Mouse (Mus musculus): ENCODE data around the gene Cfap45. TPM values are rescaled to one million over a fixed set of nuclear protein-coding genes. Genes with fewer than 3 reads are reported as not detected.

The Cfap45 gene
- polyA plus RNA-seq, 1 experiment, result not detected

DNA sequence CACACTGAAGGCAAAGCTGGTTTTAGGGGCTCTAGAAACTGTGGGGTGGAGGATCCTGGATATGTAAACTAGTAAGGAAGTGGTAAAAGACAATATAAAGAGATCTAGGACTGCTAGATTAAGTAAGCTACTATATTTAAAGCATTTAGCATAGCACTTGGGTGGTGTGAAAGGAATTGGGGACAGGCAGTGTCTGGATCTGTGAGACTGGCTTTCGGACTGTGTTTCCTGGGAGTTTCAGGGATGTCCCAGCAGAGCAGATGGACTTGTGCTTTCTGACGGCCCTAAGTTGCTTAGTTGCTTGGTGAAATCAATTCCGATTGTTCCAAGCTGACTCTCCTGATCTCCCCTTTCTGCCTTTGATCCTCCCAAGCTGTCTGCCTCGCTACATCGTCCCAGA, 34.0 kb upstream of the Cfap45 start:
- Histone ChIP-seq H3ac (ENCODE audit: control insufficient read depth, insufficient read length) (no peak overlapping the region), H3K4me3 (no peak overlapping the region), H3K27me3 (ENCODE audit: control insufficient read depth, insufficient read depth, insufficient read length) (no peaks in the 10 kb centered on the region), H3K36me3 (ENCODE audit: control insufficient read depth, insufficient read depth) (no peaks in the 10 kb centered on the region), H3K4me2 (ENCODE audit: low read depth) (no peak overlapping the region), H3K79me2 (ENCODE audit: control insufficient read depth, insufficient read depth) (no peaks in the 10 kb centered on the region)
- TF ChIP-seq CEBPB (IDR thresholded peaks at IDR 0.05; ENCODE audit: insufficient read depth, poor library complexity, severe bottlenecking), result no peak
- TF ChIP-seq POLR2A (IDR thresholded peaks at IDR 0.05; ENCODE audit: insufficient read length, low read depth), result no peak
- no peak for TF ChIP-seq USF1 (IDR thresholded peaks at IDR 0.05; ENCODE audit: low read depth)
- TF ChIP-seq E2F4 (IDR thresholded peaks at IDR 0.05; ENCODE audit: insufficient read depth), result no peak
- no peak for TF ChIP-seq MYOD1 (IDR thresholded peaks at IDR 0.05; ENCODE audit: control insufficient read depth in 1 of 3, insufficient read length in 2 of 3, low read depth in 2 of 3)
- TF ChIP-seq TCF12 (IDR thresholded peaks at IDR 0.05; ENCODE audit: insufficient read depth, poor library complexity, severe bottlenecking), result no peak
- no peak for TF ChIP-seq REST (IDR thresholded peaks at IDR 0.05; ENCODE audit: insufficient read depth, insufficient read length)
- TF ChIP-seq POLR2AphosphoS2 (IDR thresholded peaks at IDR 0.05; ENCODE audit: insufficient read length, low read depth), result no peak
- TF ChIP-seq MYOG (IDR thresholded peaks at IDR 0.05; ENCODE audit: control insufficient read depth in 1 of 3, insufficient read depth in 1 of 3, insufficient read length in 2 of 3, low read depth in 2 of 3), result no peak
- TF ChIP-seq SRF (IDR thresholded peaks at IDR 0.05; ENCODE audit: control insufficient read depth, insufficient read length, low read depth), result no peak
- no peak for TF ChIP-seq MAX (IDR thresholded peaks at IDR 0.05; ENCODE audit: low read depth)
- no peak for TF ChIP-seq TCF3 (IDR thresholded peaks at IDR 0.05; ENCODE audit: insufficient read length, low read depth)

DNA sequence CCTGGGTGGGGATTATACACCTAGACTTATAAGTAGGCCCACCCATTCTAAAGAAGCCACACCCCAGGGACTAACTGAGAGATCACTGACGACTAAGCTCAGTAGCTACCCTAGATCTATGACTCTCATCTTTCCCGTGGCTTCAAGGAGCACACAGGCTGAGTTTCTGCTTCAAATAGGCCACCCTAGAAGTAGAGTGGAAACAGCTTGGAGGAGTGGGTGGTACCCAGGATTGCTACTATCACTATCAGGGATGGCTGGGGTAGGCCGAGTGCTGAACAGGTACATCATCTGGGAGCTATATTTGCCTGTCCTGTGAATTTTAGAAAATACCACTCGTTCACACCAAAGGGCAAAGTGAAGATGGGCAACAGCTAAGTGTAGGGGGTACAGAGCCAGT, 32.7 kb upstream of the Cfap45 start:
- H3K27me3 ChIP-seq (ENCODE audit: control insufficient read depth, insufficient read depth, insufficient read length), result no peaks in the 10 kb centered on the region
- no peak for TF ChIP-seq SRF (IDR thresholded peaks at IDR 0.05; ENCODE audit: control insufficient read depth, insufficient read length, low read depth)
- no peak for TF ChIP-seq MYOD1 (IDR thresholded peaks at IDR 0.05; ENCODE audit: control insufficient read depth in 1 of 3, insufficient read length in 2 of 3, low read depth in 2 of 3)
- no peak for TF ChIP-seq TCF12 (IDR thresholded peaks at IDR 0.05; ENCODE audit: insufficient read depth, poor library complexity, severe bottlenecking)
- H3K79me2 ChIP-seq (ENCODE audit: control insufficient read depth, insufficient read depth), result no peaks in the 10 kb centered on the region
- H3K4me2 ChIP-seq (ENCODE audit: low read depth), result no peak overlapping the region
- no peak overlapping the region for H3K4me3 ChIP-seq
- no peaks in the 10 kb centered on the region for H3K36me3 ChIP-seq (ENCODE audit: control insufficient read depth, insufficient read depth)
- H3ac ChIP-seq (ENCODE audit: control insufficient read depth, insufficient read length), result no peak overlapping the region

DNA sequence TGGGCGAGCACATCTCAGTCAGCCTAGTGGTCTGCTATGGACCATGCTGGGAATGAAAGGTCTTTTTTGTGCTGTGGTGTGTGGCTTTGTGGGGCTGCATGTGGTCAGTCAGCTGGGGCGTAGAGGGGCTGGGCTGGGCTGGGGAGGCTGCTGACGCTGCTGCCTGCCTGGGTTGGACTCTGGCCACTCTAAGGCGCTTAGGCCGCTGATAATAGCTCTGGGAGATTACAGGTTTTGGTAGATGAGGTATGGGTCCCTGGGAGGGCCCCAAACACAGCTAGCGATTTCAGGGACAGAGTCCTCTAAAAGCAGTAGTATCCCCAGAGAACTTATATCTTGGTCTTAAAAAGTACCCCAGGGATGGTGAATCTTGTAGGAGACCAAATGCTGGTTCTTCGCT, 31.8 kb upstream of the Cfap45 start:
- H3K36me3 ChIP-seq (ENCODE audit: control insufficient read depth, insufficient read depth), result no peaks in the 10 kb centered on the region
- no peak overlapping the region for H3ac ChIP-seq (ENCODE audit: control insufficient read depth, insufficient read length)
- H3K27me3 ChIP-seq (ENCODE audit: control insufficient read depth, insufficient read depth, insufficient read length), result no peaks in the 10 kb centered on the region
- H3K4me3 ChIP-seq, result no peak overlapping the region
- H3K4me2 ChIP-seq (ENCODE audit: low read depth), result no peak overlapping the region
- H3K79me2 ChIP-seq (ENCODE audit: control insufficient read depth, insufficient read depth), result no peaks in the 10 kb centered on the region
- no peak for TF ChIP-seq SRF (IDR thresholded peaks at IDR 0.05; ENCODE audit: control insufficient read depth, insufficient read length, low read depth)
- TF ChIP-seq POLR2A (IDR thresholded peaks at IDR 0.05; ENCODE audit: insufficient read length, low read depth), result no peak
- no peak for TF ChIP-seq MYOD1 (IDR thresholded peaks at IDR 0.05; ENCODE audit: control insufficient read depth in 1 of 3, insufficient read length in 2 of 3, low read depth in 2 of 3)

DNA sequence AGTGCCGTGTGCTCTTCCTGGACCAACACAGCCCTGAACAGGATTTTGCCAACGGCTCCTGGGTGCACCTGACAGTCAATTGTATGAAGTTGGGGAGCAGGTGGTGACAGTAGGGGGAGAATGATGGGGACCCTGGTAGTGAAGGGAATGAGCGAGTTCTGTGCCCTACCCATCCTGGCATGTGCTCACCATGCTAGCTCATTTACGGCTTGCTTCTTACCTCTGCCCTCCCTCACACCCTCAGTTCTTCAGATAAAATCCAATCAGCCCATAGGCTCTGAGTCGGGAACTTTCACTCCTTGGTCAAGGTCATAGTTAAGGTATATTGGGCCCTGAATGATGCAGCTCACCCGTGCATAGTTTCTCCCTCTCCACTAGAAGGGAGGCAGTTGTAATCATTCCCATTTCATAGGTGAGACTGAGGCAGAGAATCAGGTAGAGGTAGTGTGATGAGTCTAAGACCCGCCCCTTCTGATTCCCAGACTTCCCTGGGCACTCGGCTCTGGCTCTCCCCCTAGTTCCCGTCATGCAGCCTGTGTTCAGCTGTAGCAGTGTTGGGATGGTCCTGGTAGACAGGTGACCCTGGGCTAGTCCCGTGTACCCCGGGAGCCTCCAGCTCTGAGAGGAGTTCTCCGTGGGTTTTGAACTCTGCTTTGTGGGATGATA, 30.9 kb upstream of the Cfap45 start:
- Histone ChIP-seq H3K79me2 (ENCODE audit: control insufficient read depth, insufficient read depth) (no peaks in the 10 kb centered on the region), H3K4me2 (ENCODE audit: low read depth) (peak overlapping the region; percentile 72), H3ac (ENCODE audit: control insufficient read depth, insufficient read length) (no peak overlapping the region), H3K27me3 (ENCODE audit: control insufficient read depth, insufficient read depth, insufficient read length) (no peaks in the 10 kb centered on the region), H3K4me3 (no peak overlapping the region), H3K36me3 (ENCODE audit: control insufficient read depth, insufficient read depth) (no peaks in the 10 kb centered on the region)
- TF ChIP-seq CEBPB (IDR thresholded peaks at IDR 0.05; ENCODE audit: insufficient read depth, poor library complexity, severe bottlenecking), result no peak
- TF ChIP-seq USF1 (IDR thresholded peaks at IDR 0.05; ENCODE audit: low read depth), result no peak
- no peak for TF ChIP-seq REST (IDR thresholded peaks at IDR 0.05; ENCODE audit: insufficient read depth, insufficient read length)

DNA sequence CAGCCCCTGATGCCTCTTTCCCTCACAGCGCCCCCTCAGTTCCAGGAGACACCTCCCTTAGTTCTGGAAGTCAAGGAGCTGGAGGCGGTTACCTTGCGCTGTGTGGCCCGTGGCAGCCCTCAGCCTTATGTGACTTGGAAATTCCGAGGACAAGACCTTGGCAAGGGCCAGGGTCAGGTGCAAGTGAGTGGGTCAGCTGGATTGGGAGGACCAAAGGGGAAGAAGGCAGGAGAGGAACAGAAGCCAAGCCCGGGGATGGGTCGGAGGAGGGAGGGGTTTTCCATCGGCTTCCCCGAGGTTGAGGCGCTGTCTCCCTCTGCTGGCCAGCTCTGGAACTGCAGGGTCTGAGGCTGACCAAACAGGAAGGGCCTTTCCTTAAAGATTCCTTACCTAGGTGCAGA, 30.3 kb upstream of the Cfap45 start:
- H3K27me3 ChIP-seq (ENCODE audit: control insufficient read depth, insufficient read depth, insufficient read length), result no peaks in the 10 kb centered on the region
- no peak overlapping the region for H3ac ChIP-seq (ENCODE audit: control insufficient read depth, insufficient read length)
- H3K79me2 ChIP-seq (ENCODE audit: control insufficient read depth, insufficient read depth), result no peaks in the 10 kb centered on the region
- H3K4me3 ChIP-seq, result no peak overlapping the region
- H3K36me3 ChIP-seq (ENCODE audit: control insufficient read depth, insufficient read depth), result no peaks in the 10 kb centered on the region
- TF ChIP-seq REST (IDR thresholded peaks at IDR 0.05; ENCODE audit: insufficient read depth, insufficient read length) (no peak), MYOD1 (IDR thresholded peaks at IDR 0.05; ENCODE audit: control insufficient read depth in 1 of 3, insufficient read length in 2 of 3, low read depth in 2 of 3) (no peak), POLR2A (IDR thresholded peaks at IDR 0.05; ENCODE audit: insufficient read length, low read depth) (no peak), MYOG (IDR thresholded peaks at IDR 0.05; ENCODE audit: control insufficient read depth in 1 of 3, insufficient read depth in 1 of 3, insufficient read length in 2 of 3, low read depth in 2 of 3) (no peak), TCF12 (IDR thresholded peaks at IDR 0.05; ENCODE audit: insufficient read depth, poor library complexity, severe bottlenecking) (no peak), E2F4 (IDR thresholded peaks at IDR 0.05; ENCODE audit: insufficient read depth) (no peak), MAX (IDR thresholded peaks at IDR 0.05; ENCODE audit: low read depth) (no peak), TCF3 (IDR thresholded peaks at IDR 0.05; ENCODE audit: insufficient read length, low read depth) (no peak), CEBPB (IDR thresholded peaks at IDR 0.05; ENCODE audit: insufficient read depth, poor library complexity, severe bottlenecking) (no peak), SRF (IDR thresholded peaks at IDR 0.05; ENCODE audit: control insufficient read depth, insufficient read length, low read depth) (no peak), USF1 (IDR thresholded peaks at IDR 0.05; ENCODE audit: low read depth) (no peak)
- peak overlapping the region; percentile 72 for H3K4me2 ChIP-seq (ENCODE audit: low read depth)

Data from myocyte (in vitro differentiated cells).